Mouse (Mus musculus) myocyte (in vitro differentiated cells): Measurements from ENCODE around the gene Acp5. TPM values are rescaled to one million over a fixed set of nuclear protein-coding genes. Genes with fewer than 3 reads are reported as not detected.

Source experiments
- H3K27me3 ChIP-seq: one replicate; pipeline ENCODE4 v1.6.1; 2011; ENCODE audit not compliant: control insufficient read depth, insufficient read depth, insufficient read length
- H3K36me3 ChIP-seq: one replicate; pipeline ENCODE4 v1.6.1; 2011; ENCODE audit not compliant: control insufficient read depth, insufficient read depth
- H3K4me2 ChIP-seq: one replicate; pipeline ENCODE4 v1.6.1; 2011; ENCODE audit warnings: low read depth, control low read depth
- H3K4me3 ChIP-seq: one replicate; pipeline ENCODE4 v1.5.1; 2011; ENCODE audit warnings: mild to moderate bottlenecking, control low read depth, moderate library complexity
- H3K79me2 ChIP-seq: one replicate; pipeline ENCODE4 v1.6.1; 2011; ENCODE audit not compliant: control insufficient read depth, insufficient read depth
- H3ac ChIP-seq: one replicate; pipeline ENCODE4 v1.6.1; 2011; ENCODE audit not compliant: control insufficient read depth, insufficient read length
- CEBPB ChIP-seq: IDR thresholded peaks from 2 replicates; pipeline ENCODE4 v1.6.1; 2011; ENCODE audit warnings: mild to moderate bottlenecking, moderate library complexity; ENCODE audit not compliant: poor library complexity, insufficient read depth, severe bottlenecking
- E2F4 ChIP-seq: IDR thresholded peaks from one replicate; pipeline ENCODE4 v1.6.1; 2011; ENCODE audit warnings: mild to moderate bottlenecking, control low read depth, moderate library complexity; ENCODE audit not compliant: insufficient read depth
- MAX ChIP-seq: IDR thresholded peaks from one replicate; pipeline ENCODE4 v1.6.1; 2011; ENCODE audit warnings: low read depth, mild to moderate bottlenecking, control low read depth
- MYOD1 ChIP-seq, 3 experiments: IDR thresholded peaks; one replicate each; pipeline ENCODE4 v1.6.1; 2011; ENCODE audit warnings: control low read depth in 2 of 3, low read depth in 2 of 3, mild to moderate bottlenecking in 2 of 3, moderate library complexity in 1 of 3; ENCODE audit not compliant: insufficient read length in 2 of 3, control insufficient read depth in 1 of 3
- MYOG ChIP-seq, 3 experiments: IDR thresholded peaks; one replicate each; pipeline ENCODE4 v1.6.1; 2011; ENCODE audit warnings: control low read depth in 2 of 3, low read depth in 2 of 3, mild to moderate bottlenecking in 2 of 3; ENCODE audit not compliant: insufficient read length in 2 of 3, control insufficient read depth in 1 of 3, insufficient read depth in 1 of 3
- POLR2A ChIP-seq: IDR thresholded peaks from one replicate; pipeline ENCODE4 v1.6.1; 2011; ENCODE audit warnings: low read depth, mild to moderate bottlenecking, control low read depth, moderate library complexity; ENCODE audit not compliant: insufficient read length
- POLR2AphosphoS2 ChIP-seq: IDR thresholded peaks from one replicate; pipeline ENCODE4 v1.6.1; 2011; ENCODE audit warnings: low read depth, control low read depth; ENCODE audit not compliant: insufficient read length
- REST ChIP-seq: IDR thresholded peaks from one replicate; pipeline ENCODE4 v1.6.1; 2011; ENCODE audit warnings: mild to moderate bottlenecking, control low read depth, moderate library complexity; ENCODE audit not compliant: insufficient read depth, insufficient read length
- SRF ChIP-seq: IDR thresholded peaks from one replicate; pipeline ENCODE4 v1.6.1; 2011; ENCODE audit warnings: low read depth; ENCODE audit not compliant: control insufficient read depth, insufficient read length
- TCF12 ChIP-seq: IDR thresholded peaks from one replicate; pipeline ENCODE4 v1.6.1; 2011; ENCODE audit warnings: mild to moderate bottlenecking, control low read depth; ENCODE audit not compliant: poor library complexity, insufficient read depth, severe bottlenecking
- TCF3 ChIP-seq: IDR thresholded peaks from one replicate; pipeline ENCODE4 v1.6.1; 2011; ENCODE audit warnings: low read depth, control low read depth; ENCODE audit not compliant: insufficient read length
- USF1 ChIP-seq: IDR thresholded peaks from one replicate; pipeline ENCODE4 v1.6.1; 2011; ENCODE audit warnings: low read depth, mild to moderate bottlenecking, control low read depth, moderate library complexity
- polyA plus RNA-seq: library from polyadenylated mRNA; unstranded; fragments of >200 nt; fragmentation: generic; extraction: Trizol; gene quantifications from one replicate; pipeline ENCODE4 v1.2.1, GENCODE M21; 2012; ENCODE audit warnings: missing spikeins

Acp5 gene
- polyA plus RNA-seq, 1 experiment: 0.16 TPM

DNA sequence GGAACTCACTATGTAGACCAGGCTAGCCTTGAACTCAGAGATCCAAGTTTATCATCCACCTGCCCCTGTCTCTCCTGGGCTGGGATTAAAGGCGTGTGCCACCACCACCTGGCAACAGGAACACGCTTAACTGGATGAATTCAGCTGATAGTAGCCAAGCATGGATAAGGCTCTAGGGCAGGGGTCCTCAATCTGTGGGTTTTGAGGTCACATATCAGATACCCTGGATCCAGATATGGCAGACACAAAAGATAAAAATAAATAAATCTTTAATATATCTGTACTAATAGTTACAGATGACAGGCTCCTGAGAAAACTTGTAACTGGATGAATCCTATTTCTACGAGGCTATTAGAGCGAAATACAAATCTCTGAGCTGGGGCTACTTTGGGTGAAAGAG lies 19.9 kb downstream of the Acp5 start:
- Histone ChIP-seq H3K4me2 (peak overlapping the region; percentile 70), H3K36me3 (peaks cover 7% of the 10 kb centered on the region), H3K79me2 (peaks cover 14% of the 10 kb centered on the region), H3K4me3 (peak overlapping the region; percentile 44), H3K27me3 (peaks cover 9% of the 10 kb centered on the region), H3ac (no peak overlapping the region)
- TF ChIP-seq POLR2A (no peak), SRF (no peak), TCF12 (no peak)

DNA sequence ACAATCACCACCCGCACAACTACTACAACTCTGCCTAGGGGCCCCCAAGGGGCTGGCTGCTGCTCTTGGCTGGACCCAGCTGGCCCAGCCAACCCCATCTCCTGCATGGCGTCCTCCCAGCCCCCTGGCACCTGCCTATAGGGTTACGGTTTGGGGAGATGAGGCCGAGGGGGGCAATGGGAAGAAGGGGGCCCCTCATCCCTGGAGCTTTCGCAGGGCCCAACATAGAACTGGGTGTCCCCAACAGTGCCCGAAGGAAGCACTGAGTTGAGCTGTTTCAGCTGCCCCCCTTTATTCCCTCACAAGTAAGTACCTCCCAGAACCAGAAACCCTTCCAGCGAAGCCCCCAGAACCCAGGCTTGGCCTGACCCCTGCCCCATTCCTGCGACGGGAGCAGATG lies 27.3 kb downstream of the Acp5 start:
- H3ac ChIP-seq: no peak overlapping the region

DNA sequence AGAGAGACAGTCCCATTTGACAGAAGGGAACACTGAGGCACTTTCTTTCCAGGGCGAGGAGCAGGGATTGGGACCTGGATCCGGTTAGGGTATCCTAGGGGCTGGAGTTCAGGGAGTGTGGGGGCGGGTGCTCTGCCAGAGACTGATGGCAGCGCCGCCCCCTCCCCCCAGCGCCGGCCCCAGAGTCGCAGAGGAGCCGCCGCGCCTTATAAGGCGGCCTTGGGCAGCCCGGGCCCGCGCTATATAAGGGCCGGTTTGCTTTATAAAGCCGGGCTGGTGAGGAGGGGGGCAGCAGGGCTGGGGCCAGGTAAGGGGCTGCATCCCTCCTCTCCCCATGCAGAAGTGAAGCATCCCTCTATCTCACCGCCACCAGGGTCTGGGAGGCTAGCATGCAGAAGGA lies 35.6 kb downstream of the Acp5 start:
- peak; percentile 57 for TF ChIP-seq SRF
- no peak for TF ChIP-seq CEBPB
- H3K36me3 ChIP-seq: no peaks in the 10 kb centered on the region
- H3K79me2 ChIP-seq: no peaks in the 10 kb centered on the region
- H3ac ChIP-seq: no peak overlapping the region
- peak overlapping the region; percentile 45 for H3K4me2 ChIP-seq
- no peaks in the 10 kb centered on the region for H3K27me3 ChIP-seq
- H3K4me3 ChIP-seq: no peak overlapping the region

More for the DNA sequence above, 27.3 kb downstream of the Acp5 start:
- H3K4me2 ChIP-seq: no peak overlapping the region
- TF ChIP-seq POLR2A: no peak
- TF ChIP-seq CEBPB: no peak
- no peak for TF ChIP-seq SRF
- no peak for TF ChIP-seq POLR2AphosphoS2
- no peak for TF ChIP-seq TCF3
- TF ChIP-seq REST: no peak
- no peak for TF ChIP-seq MYOD1 (IDR thresholded peaks at IDR 0.05; ENCODE audit: control insufficient read depth in 1 of 3, insufficient read length in 2 of 3, low read depth in 2 of 3)
- TF ChIP-seq USF1: no peak
- H3K36me3 ChIP-seq: peaks cover 3% of the 10 kb centered on the region
- no peaks in the 10 kb centered on the region for H3K27me3 ChIP-seq
- no peaks in the 10 kb centered on the region for H3K79me2 ChIP-seq
- H3K4me3 ChIP-seq: no peak overlapping the region

DNA sequence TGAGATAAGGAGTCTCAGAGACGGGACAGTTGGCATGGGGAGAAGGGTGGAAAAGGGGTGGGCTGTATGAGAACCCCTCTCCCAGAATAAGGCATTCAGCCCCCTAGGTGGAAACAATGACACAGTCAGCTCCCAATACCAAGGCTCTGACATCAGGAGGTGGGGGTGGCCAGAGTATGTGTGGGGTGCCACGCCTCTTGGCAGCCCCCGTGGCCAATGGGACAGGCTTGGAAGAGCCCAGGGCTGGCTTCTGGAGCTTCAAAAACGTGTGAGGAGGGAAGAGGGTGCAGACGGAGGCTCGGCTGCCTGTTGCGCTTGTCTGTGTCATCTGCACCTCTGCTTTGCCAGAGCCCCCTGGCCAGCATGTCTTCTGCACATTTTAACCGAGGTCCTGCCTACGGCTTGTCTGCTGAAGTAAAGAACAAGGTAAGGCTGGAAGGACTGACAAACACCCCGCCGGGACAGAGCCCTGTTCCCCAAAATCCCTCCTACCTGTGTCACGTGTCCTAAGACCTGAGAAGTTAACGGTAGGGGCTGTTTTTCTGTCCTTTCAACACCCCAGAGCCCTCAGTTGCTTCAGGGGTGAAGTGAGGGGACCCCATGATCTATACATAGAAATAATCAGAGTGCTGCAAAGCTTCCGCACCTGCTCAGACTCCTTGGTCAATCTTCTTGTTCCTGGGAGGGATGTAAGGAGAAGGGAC lies 36.4 kb downstream of the Acp5 start, which contains the start of gene Cnn1:
Cnn1 (plus strand) TSS at position 224 of the 704 bp plus-strand sequence.
- Histone ChIP-seq H3K79me2 (no peaks in the 10 kb centered on the region), H3K36me3 (no peaks in the 10 kb centered on the region), H3ac (no peak within 1 kb of the TSS), H3K27me3 (no peaks in the 10 kb centered on the region), H3K4me3 (no peak within 1 kb of the TSS), H3K4me2 (peak within 1 kb of the TSS; percentile 45)
- no peak for TF ChIP-seq CEBPB
- TF ChIP-seq E2F4: no peak
- TF ChIP-seq TCF12: no peak
- no peak for TF ChIP-seq TCF3
- TF ChIP-seq MYOD1 (IDR thresholded peaks at IDR 0.05; ENCODE audit: control insufficient read depth in 1 of 3, insufficient read length in 2 of 3, low read depth in 2 of 3): no peak
- TF ChIP-seq SRF: no peak
- no peak for TF ChIP-seq MAX
- no peak for TF ChIP-seq POLR2A
- no peak for TF ChIP-seq POLR2AphosphoS2
- TF ChIP-seq USF1: no peak

DNA sequence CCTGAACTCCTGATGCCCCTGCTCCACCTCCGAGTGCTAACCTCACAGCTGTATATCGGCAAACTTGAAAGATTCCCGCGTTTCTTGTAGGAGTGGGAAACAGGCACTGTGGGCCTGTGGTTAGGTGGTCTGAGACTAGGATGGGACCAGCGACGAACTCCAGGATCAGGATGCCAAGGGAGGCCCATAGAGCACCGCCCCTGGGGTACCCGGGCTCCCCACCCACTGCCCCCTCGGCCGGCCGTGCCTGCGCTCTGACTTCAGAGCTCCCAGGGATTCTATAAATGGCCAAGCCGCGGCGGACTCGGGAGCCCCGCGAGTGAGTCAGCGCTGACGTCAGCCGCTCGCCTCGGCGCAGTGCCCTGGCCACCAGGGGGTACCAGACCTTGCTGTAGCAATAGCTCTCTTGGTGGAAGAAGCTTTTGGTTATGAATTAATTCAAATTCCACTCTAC lies 39.6 kb downstream of the Acp5 start:
- no peaks in the 10 kb centered on the region for H3K27me3 ChIP-seq
- no peaks in the 10 kb centered on the region for H3K36me3 ChIP-seq
- no peaks in the 10 kb centered on the region for H3K79me2 ChIP-seq
- TF ChIP-seq SRF: peak; percentile 47
- no peak for TF ChIP-seq TCF3
- H3ac ChIP-seq: no peak overlapping the region
- peak overlapping the region; percentile 3 for H3K4me3 ChIP-seq
- peak overlapping the region; percentile 59 for H3K4me2 ChIP-seq

DNA sequence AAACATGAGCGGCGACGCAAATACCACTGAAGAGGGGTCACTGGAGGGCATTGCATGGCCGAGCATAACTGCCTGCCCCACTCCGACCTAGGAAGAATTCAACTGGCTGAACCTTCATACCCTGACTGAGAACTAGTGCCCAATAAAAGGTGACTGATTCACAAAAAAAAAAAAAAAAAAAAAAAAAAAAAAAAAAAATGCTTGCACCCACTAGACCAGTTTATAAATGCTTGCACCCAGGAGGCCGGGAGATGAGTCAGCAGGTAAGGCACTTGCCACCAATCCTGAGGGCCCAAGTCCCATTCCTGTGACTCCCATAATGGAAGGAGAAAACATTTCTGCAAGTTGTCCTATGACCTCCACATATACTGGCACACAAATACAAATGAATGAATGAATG lies 42.8 kb downstream of the Acp5 start:
- no peaks in the 10 kb centered on the region for H3K36me3 ChIP-seq
- no peaks in the 10 kb centered on the region for H3K27me3 ChIP-seq
- TF ChIP-seq TCF12 (no peak), POLR2AphosphoS2 (no peak), POLR2A (no peak), TCF3 (no peak), MAX (no peak), REST (no peak), MYOG (IDR thresholded peaks at IDR 0.05; ENCODE audit: control insufficient read depth in 1 of 3, insufficient read depth in 1 of 3, insufficient read length in 2 of 3, low read depth in 2 of 3) (no peak), MYOD1 (IDR thresholded peaks at IDR 0.05; ENCODE audit: control insufficient read depth in 1 of 3, insufficient read length in 2 of 3, low read depth in 2 of 3) (no peak), USF1 (no peak), SRF (no peak), E2F4 (no peak), CEBPB (no peak)
- H3ac ChIP-seq: no peak overlapping the region
- no peaks in the 10 kb centered on the region for H3K79me2 ChIP-seq
- H3K4me3 ChIP-seq: no peak overlapping the region
- no peak overlapping the region for H3K4me2 ChIP-seq
